Mouse (Mus musculus): Measurements from ENCODE around the gene Rpl31. TPM values are rescaled to one million over a fixed set of nuclear protein-coding genes. Genes with fewer than 3 reads are reported as not detected.

The Rpl31 gene
- polyA plus RNA-seq, 1 experiment, result 1,128 TPM

DNA sequence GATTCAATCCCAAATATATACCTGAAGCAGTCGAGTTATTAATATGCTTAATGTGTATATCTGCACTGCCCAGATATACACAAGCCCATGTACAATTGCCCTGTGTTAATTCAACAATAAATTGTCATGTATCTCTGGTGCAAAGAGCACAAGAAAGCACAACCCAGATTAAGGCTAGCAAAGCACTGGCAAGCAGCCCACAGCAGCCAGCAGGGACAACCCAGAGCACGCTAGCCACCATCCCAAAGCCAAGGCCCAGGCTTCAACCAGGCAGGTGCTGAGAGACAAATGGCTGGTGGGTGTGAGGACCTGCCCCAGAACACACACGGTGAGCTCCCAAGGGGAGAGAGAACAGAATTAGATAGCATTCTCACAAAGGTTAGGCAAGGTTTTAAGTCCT lies 18.8 kb downstream of the Rpl31 start:
- DNase-seq (ENCODE audit: low read depth), result no peak
- TF ChIP-seq POLR2A (IDR thresholded peaks at IDR 0.05; ENCODE audit: borderline replicate concordance, extremely low read depth, insufficient read depth, insufficient read length, poor library complexity, severe bottlenecking) (no peak), CTCF (IDR thresholded peaks at IDR 0.05; ENCODE audit: borderline replicate concordance, extremely low read depth, insufficient read depth, insufficient read length) (no peak)

DNA sequence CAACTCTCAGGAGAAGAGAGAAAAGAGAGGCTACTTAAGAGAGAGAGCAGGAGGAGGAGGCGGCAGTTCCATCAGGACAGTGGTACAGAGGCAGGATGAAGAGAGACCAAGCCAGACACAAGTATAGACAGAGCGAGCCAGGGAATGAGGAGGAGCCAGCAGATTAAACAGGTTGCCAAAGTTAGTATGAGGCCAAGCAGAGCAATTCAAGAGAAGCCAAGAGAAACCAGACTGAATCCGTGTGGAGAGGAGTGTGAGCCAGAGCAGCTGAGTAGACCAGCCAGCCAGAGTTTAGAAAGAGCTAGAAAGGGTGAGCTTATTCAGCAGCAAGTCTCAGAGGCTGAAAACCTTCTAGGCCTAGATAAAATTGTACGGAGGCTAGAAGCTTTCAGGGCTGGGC lies 19.9 kb downstream of the Rpl31 start:
- TF ChIP-seq CTCF (IDR thresholded peaks at IDR 0.05; ENCODE audit: borderline replicate concordance, extremely low read depth, insufficient read depth, insufficient read length) (no peak), POLR2A (IDR thresholded peaks at IDR 0.05; ENCODE audit: borderline replicate concordance, extremely low read depth, insufficient read depth, insufficient read length, poor library complexity, severe bottlenecking) (no peak)
- DNase-seq (ENCODE audit: low read depth), result peak; percentile 64

DNA sequence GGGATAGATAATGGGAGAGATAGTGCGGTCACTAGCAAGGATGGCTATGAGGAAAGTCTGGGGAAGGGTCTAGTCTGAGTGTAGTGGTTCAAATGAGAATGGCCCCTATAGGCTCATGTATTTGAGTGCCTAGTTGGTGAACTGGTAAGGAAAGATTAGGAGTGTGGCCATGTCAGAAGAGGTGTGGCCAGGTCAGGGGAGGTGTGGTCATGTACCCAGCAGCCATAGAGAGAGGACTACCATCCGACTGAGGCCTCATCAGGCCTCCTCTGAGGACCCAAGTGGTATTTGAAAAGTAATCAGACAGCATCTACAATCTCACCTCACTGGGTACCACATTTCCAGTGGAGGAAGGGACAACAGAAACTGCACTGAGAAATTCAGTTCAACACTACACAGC lies 20.5 kb downstream of the Rpl31 start:
- TF ChIP-seq CTCF (IDR thresholded peaks at IDR 0.05; ENCODE audit: borderline replicate concordance, extremely low read depth, insufficient read depth, insufficient read length) (no peak), POLR2A (IDR thresholded peaks at IDR 0.05; ENCODE audit: borderline replicate concordance, extremely low read depth, insufficient read depth, insufficient read length, poor library complexity, severe bottlenecking) (no peak)
- no peak for DNase-seq (ENCODE audit: low read depth)

DNA sequence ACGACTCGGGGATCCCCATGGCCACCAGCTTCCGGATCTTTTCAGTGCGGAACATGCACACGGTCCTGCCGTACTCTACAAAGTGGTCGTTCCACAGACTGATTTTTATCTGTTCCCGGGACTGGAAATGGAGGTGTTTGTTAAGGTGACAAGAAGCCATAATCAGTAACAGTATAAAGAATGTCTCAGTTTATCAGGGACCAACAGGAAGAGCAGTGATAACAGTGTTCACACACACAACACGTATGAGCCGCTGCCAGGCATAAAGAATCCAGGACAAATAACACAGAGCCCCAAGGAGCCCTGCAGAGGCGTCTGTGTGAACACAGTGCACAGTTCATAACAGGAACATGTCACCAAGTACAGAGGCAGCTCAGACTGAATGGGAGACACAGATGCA lies 21.7 kb downstream of the Rpl31 start:
- no peak for DNase-seq (ENCODE audit: low read depth)
- no peak for TF ChIP-seq CTCF (IDR thresholded peaks at IDR 0.05; ENCODE audit: borderline replicate concordance, extremely low read depth, insufficient read depth, insufficient read length)
- no peak for TF ChIP-seq POLR2A (IDR thresholded peaks at IDR 0.05; ENCODE audit: borderline replicate concordance, extremely low read depth, insufficient read depth, insufficient read length, poor library complexity, severe bottlenecking)

DNA sequence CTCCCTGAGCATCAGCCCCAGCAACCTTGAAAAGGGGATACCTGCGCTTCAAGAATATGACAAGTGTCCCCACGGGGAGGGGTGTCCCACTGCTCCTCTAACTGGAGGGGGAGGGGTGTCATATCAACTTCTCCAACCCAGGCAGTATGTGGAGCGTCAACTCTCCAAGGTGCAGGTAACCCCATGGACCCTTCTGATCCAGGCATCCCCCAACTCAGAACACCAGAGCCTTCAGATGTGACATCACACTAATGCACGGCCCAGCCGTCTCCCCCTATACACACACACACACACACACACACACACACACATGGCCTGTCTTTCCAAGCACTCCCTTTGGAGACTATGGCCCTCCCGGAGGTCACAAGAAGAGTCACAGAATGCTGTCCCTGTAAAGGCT lies 24.0 kb downstream of the Rpl31 start:
- no peak for DNase-seq (ENCODE audit: low read depth)
- TF ChIP-seq CTCF (IDR thresholded peaks at IDR 0.05; ENCODE audit: borderline replicate concordance, extremely low read depth, insufficient read depth, insufficient read length) (no peak), POLR2A (IDR thresholded peaks at IDR 0.05; ENCODE audit: borderline replicate concordance, extremely low read depth, insufficient read depth, insufficient read length, poor library complexity, severe bottlenecking) (no peak)

DNA sequence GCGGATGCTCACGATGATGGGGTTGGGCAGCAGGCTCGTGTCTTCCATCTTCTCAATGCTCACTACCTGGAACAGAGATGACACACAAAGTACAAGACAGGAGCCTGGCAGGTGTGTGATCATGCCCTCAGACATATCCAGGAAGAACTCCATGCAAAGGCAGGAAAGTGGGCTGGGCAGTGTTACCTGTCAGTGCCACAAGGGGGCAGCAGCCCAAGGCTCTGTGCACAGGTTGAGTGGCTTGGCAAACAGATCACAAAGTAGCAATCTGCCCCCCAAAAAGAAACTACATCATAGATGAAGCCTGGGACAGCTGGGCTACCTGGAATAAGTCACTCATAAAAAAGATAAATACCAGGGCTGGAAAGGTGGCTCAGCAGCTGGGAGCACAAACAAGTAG lies 24.5 kb downstream of the Rpl31 start:
- peak; percentile 76 for DNase-seq (ENCODE audit: low read depth)
- peak; percentile 95 for TF ChIP-seq CTCF (IDR thresholded peaks at IDR 0.05; ENCODE audit: borderline replicate concordance, extremely low read depth, insufficient read depth, insufficient read length)
- no peak for TF ChIP-seq POLR2A (IDR thresholded peaks at IDR 0.05; ENCODE audit: borderline replicate concordance, extremely low read depth, insufficient read depth, insufficient read length, poor library complexity, severe bottlenecking)

DNA sequence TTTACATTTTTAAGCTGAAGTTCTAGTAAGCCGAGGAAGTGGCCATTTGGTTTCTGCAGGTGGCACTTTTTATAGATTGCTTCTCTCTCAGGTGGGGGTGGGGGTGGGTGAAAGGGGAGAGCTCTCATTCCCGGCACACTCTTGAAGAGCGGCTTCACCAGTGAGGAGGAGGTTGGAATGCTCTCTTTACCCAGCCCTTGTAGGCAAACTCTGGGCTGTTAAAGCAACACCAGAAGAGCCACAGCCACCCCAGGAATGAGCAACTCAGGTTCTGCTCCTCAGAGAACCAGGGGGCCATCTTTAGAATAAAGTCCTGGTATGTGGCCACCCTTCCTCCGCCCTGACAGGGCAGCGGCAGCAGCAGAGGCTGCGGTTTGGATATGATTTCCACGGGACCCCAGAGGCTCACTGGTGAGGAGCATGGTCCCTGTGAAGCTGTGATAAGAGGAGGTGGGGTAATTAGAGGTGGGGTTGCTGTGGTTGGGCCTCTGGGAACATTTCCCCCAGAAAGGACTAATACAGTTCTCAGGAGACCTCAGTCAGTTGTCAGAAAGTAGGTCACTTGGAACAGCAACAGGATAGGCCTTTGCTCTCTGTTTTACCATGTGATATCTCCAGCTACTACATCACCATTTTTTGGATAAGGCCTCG lies 25.7 kb downstream of the Rpl31 start:
- no peak for DNase-seq (ENCODE audit: low read depth)
- TF ChIP-seq POLR2A (IDR thresholded peaks at IDR 0.05; ENCODE audit: borderline replicate concordance, extremely low read depth, insufficient read depth, insufficient read length, poor library complexity, severe bottlenecking) (no peak), CTCF (IDR thresholded peaks at IDR 0.05; ENCODE audit: borderline replicate concordance, extremely low read depth, insufficient read depth, insufficient read length) (no peak)

DNA sequence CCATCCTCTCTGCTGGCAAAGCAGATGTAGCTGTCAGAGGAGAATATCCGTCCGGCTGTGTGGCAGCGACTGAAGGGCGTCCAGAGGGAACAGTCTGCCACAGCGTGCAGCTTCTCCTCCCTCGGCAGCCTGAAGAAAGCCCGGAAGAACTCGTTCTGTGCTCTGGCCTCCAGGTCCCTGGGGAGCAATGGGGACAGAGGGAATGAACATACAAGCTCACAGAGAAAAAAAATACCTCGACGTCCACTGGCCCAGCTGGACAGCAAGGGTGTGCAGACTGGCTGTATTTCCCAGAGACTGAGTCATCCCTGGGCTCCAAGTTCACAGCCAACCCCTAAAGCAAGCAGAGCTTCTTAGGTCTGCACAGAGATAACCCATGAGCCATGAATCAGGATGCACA lies 26.5 kb downstream of the Rpl31 start:
- TF ChIP-seq CTCF (IDR thresholded peaks at IDR 0.05; ENCODE audit: borderline replicate concordance, extremely low read depth, insufficient read depth, insufficient read length) (no peak), POLR2A (IDR thresholded peaks at IDR 0.05; ENCODE audit: borderline replicate concordance, extremely low read depth, insufficient read depth, insufficient read length, poor library complexity, severe bottlenecking) (no peak)
- DNase-seq (ENCODE audit: low read depth), result no peak

DNA sequence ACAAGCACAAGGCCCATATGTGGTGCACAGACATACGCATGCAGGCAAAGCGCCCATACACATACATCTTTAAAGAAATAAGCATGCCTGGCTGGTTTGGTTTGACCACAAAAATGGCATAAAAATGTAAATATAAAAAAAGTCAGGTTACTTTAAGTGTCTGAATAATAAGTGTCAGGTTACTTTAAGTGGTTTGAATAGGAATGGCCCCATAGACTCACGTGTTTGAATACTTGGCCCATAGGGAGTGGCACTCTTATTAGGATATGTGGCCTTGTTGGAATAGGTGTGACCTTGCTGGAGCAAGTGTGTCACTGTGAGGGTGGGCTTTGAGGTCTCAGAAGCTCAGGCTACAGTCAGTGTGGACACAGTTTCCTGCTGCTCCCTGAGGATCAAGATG lies 27.0 kb downstream of the Rpl31 start:
- TF ChIP-seq POLR2A (IDR thresholded peaks at IDR 0.05; ENCODE audit: borderline replicate concordance, extremely low read depth, insufficient read depth, insufficient read length, poor library complexity, severe bottlenecking) (no peak), CTCF (IDR thresholded peaks at IDR 0.05; ENCODE audit: borderline replicate concordance, extremely low read depth, insufficient read depth, insufficient read length) (no peak)
- DNase-seq (ENCODE audit: low read depth), result no peak

DNA sequence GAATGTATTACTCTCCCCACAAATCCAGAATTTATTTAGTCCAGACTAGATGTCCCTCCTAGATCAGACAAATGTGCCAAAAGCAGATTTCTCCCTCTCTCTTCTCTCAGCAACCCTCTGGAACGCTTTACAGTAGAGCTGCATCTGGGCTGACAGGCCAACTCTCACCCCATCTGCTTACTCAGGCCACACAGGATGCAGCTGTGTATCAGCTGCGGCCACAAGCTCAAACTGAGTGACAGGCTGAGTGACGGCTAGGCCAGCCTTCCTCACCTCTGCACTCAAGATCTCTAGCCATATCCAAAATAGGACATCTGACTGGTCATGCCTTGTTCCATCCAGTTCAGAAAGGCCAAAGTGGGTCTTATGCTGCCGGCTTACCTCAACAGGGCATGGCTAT lies 28.7 kb downstream of the Rpl31 start:
- TF ChIP-seq CTCF (IDR thresholded peaks at IDR 0.05; ENCODE audit: borderline replicate concordance, extremely low read depth, insufficient read depth, insufficient read length) (no peak), POLR2A (IDR thresholded peaks at IDR 0.05; ENCODE audit: borderline replicate concordance, extremely low read depth, insufficient read depth, insufficient read length, poor library complexity, severe bottlenecking) (no peak)
- DNase-seq (ENCODE audit: low read depth), result no peak

DNA sequence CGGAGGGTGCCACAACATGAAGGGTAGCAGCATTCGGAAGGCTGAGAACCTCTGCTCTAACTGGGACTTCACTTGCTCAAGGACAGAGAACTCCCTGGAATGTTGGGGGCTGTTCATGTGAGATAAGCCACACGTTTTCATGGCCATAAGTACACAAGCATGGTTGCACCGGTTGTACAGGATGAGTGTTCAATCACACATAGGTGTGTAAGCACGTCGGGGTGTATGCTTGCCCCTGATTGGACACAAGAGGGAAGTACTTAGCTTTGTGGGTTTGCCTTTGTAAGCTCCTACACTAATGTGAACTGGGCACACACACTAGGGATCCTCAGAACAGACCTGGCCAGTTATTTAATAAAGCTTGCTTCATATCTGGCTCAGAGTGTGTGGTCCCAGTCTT lies 30.6 kb downstream of the Rpl31 start:
- no peak for DNase-seq (ENCODE audit: low read depth)
- TF ChIP-seq POLR2A (IDR thresholded peaks at IDR 0.05; ENCODE audit: borderline replicate concordance, extremely low read depth, insufficient read depth, insufficient read length, poor library complexity, severe bottlenecking), result no peak
- TF ChIP-seq CTCF (IDR thresholded peaks at IDR 0.05; ENCODE audit: borderline replicate concordance, extremely low read depth, insufficient read depth, insufficient read length), result no peak

DNA sequence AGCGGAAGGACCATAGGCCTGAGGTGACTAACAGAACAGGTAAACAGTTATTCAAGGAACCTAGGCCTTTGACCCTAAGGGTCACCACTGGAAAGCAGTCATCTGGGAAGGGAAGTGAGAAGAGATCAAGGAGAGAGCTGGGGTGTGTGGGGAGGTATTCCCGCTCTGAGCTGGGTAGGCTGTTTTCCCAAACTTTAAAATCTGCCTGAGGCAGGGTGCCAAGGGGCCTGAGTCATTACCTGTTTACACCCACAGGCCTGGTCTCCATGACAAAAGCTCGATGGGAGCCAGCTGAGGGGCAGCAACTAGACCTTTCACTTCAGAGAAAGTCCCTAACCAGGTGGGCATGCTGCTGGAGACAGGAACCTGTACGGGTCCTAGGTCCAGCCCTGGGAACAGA lies 31.6 kb downstream of the Rpl31 start:
- TF ChIP-seq POLR2A (IDR thresholded peaks at IDR 0.05; ENCODE audit: borderline replicate concordance, extremely low read depth, insufficient read depth, insufficient read length, poor library complexity, severe bottlenecking), result no peak
- no peak for TF ChIP-seq CTCF (IDR thresholded peaks at IDR 0.05; ENCODE audit: borderline replicate concordance, extremely low read depth, insufficient read depth, insufficient read length)
- DNase-seq (ENCODE audit: low read depth), result no peak
